Mouse (Mus musculus) MEL (cell line): ENCODE results near the gene Gm20696. TPM values are rescaled to one million over a fixed set of nuclear protein-coding genes. Genes with fewer than 3 reads are reported as not detected.

Source experiments
- DNase-seq: peaks from one replicate; pipeline ENCODE4 v3.0.0; 2011; ENCODE audit warnings: low read depth, low spot score
- H3K27ac ChIP-seq: 2 replicates; pipeline ENCODE4 v1.5.1; 2012; ENCODE audit warnings: low read depth, mild to moderate bottlenecking, control low read depth, low read length, moderate library complexity; ENCODE audit not compliant: control insufficient read depth
- H3K27me3 ChIP-seq, 2 experiments: fragments of 150-350 bp in 1 of 2; sonication (generic) in 1 of 2; 2 replicates each; pipeline ENCODE4 v1.6.1; 2012; ENCODE audit warnings: low read length in 2 of 2, mild to moderate bottlenecking in 2 of 2, improper control_type of control experiment in 1 of 2, moderate library complexity in 1 of 2; ENCODE audit not compliant: insufficient read depth in 2 of 2, control insufficient read depth in 1 of 2
- H3K36me3 ChIP-seq, 2 experiments: 2 replicates each; pipeline ENCODE4 v1.6.1; 2012 to 2014; ENCODE audit warnings: low read length in 2 of 2, improper control_type of control experiment in 1 of 2, inconsistent platforms in 1 of 2, mild to moderate bottlenecking in 1 of 2; ENCODE audit not compliant: insufficient read depth in 2 of 2, control insufficient read depth in 1 of 2
- H3K4me1 ChIP-seq, 2 experiments: fragments of 150-350 bp in 1 of 2; sonication (generic) in 1 of 2; 2 replicates each; pipeline ENCODE4 v1.6.1; 2012; ENCODE audit warnings: low read length in 2 of 2, improper control_type of control experiment in 1 of 2, mild to moderate bottlenecking in 1 of 2; ENCODE audit not compliant: insufficient read depth in 2 of 2, control insufficient read depth in 1 of 2
- H3K4me3 ChIP-seq, 2 experiments: fragments of 150-350 bp in 1 of 2; sonication (generic) in 1 of 2; 2 replicates each; pipeline ENCODE4 v1.5.1; 2012; ENCODE audit warnings: low read depth in 2 of 2, low read length in 2 of 2, mild to moderate bottlenecking in 2 of 2, moderate library complexity in 2 of 2, control low read depth in 1 of 2, improper control_type of control experiment in 1 of 2; ENCODE audit not compliant: control insufficient read depth in 1 of 2, insufficient read depth in 1 of 2
- H3K79me2 ChIP-seq: 2 replicates; pipeline ENCODE4 v1.6.1; 2012; ENCODE audit warnings: mild to moderate bottlenecking, low read length, moderate library complexity; ENCODE audit not compliant: control insufficient read depth, poor library complexity, insufficient read depth
- H3K9ac ChIP-seq: 2 replicates; pipeline ENCODE4 v1.6.1; 2012; ENCODE audit warnings: low read depth, mild to moderate bottlenecking, control low read depth, low read length, moderate library complexity; ENCODE audit not compliant: control insufficient read depth, poor library complexity, severe bottlenecking
- H3K9me3 ChIP-seq: fragments of 150-350 bp; sonication (generic); replicated peaks from 2 replicates; pipeline ENCODE4 v1.6.1; 2012; ENCODE audit warnings: mild to moderate bottlenecking, low read length, improper control_type of control experiment, moderate library complexity; ENCODE audit not compliant: insufficient read depth
- BHLHE40 ChIP-seq: IDR thresholded peaks from 2 replicates; pipeline ENCODE4 v1.6.1; 2012; ENCODE audit warnings: low read depth, mild to moderate bottlenecking, inconsistent platforms, low read length, improper control_type of control experiment, borderline replicate concordance
- CHD1 ChIP-seq: IDR thresholded peaks from 2 replicates; pipeline ENCODE4 v1.6.1; 2012; ENCODE audit warnings: low read depth, mild to moderate bottlenecking, inconsistent platforms, low read length, improper control_type of control experiment
- E2F4 ChIP-seq: IDR thresholded peaks from 2 replicates; pipeline ENCODE4 v1.6.1; 2011; ENCODE audit warnings: low read depth, low read length, improper control_type of control experiment, borderline replicate concordance
- ELF1 ChIP-seq: IDR thresholded peaks from 2 replicates; pipeline ENCODE4 v1.6.1; 2014; ENCODE audit warnings: low read depth, mild to moderate bottlenecking, inconsistent platforms, low read length, improper control_type of control experiment, moderate library complexity
- GABPA ChIP-seq: IDR thresholded peaks from 2 replicates; pipeline ENCODE4 v1.6.1; 2012; ENCODE audit warnings: low read depth, mild to moderate bottlenecking, inconsistent platforms, low read length, improper control_type of control experiment, moderate library complexity
- GATA1 ChIP-seq: IDR thresholded peaks from 2 replicates; pipeline ENCODE4 v1.6.1; 2011; ENCODE audit warnings: low read depth, low read length, improper control_type of control experiment
- MAFK ChIP-seq: IDR thresholded peaks from 2 replicates; pipeline ENCODE4 v1.6.1; 2011; ENCODE audit warnings: low read depth, mild to moderate bottlenecking, low read length, improper control_type of control experiment, borderline replicate concordance
- MAX ChIP-seq: IDR thresholded peaks from 2 replicates; pipeline ENCODE4 v1.6.1; 2011; ENCODE audit warnings: low read length, improper control_type of control experiment
- MAZ ChIP-seq: IDR thresholded peaks from 2 replicates; pipeline ENCODE4 v1.6.1; 2012; ENCODE audit warnings: low read depth, mild to moderate bottlenecking, inconsistent platforms, low read length, improper control_type of control experiment
- MEF2A ChIP-seq: IDR thresholded peaks from 2 replicates; pipeline ENCODE4 v1.6.1; 2014; ENCODE audit warnings: low read depth, mild to moderate bottlenecking, inconsistent platforms, low read length, improper control_type of control experiment; ENCODE audit not compliant: poor library complexity, insufficient replicate concordance, severe bottlenecking; ENCODE audit errors: extremely low read depth
- MYC ChIP-seq: IDR thresholded peaks from 2 replicates; pipeline ENCODE4 v1.6.1; 2011; ENCODE audit warnings: low read depth, mild to moderate bottlenecking, low read length, improper control_type of control experiment, moderate library complexity
- TBP ChIP-seq: IDR thresholded peaks from 2 replicates; pipeline ENCODE4 v1.8.0; 2011; ENCODE audit warnings: low read depth, low read length, improper control_type of control experiment
- ZKSCAN1 ChIP-seq: IDR thresholded peaks from 2 replicates; pipeline ENCODE4 v1.6.1; 2012; ENCODE audit warnings: low read depth, mild to moderate bottlenecking, inconsistent platforms, low read length, improper control_type of control experiment, moderate library complexity
- polyA plus RNA-seq, 2 experiments: library from polyadenylated mRNA; stranded (reverse) in 1 of 2; unstranded in 1 of 2; fragments of >175 nt in 1 of 2; fragments of >200 nt in 1 of 2; gene quantifications; 2 replicates each; pipeline versions ENCODE4 v1.2.1 to v1.2.4; 2012; ENCODE audit warnings: low replicate concordance in 2 of 2, low read depth in 1 of 2; ENCODE audit not compliant: insufficient read length in 2 of 2, insufficient read depth in 1 of 2, missing spikeins in 1 of 2
- total RNA-seq: library from RNA; depleted of rRNA; stranded (reverse); fragments of 300-350 nt; gene quantifications from 2 replicates; pipeline ENCODE4 v1.2.3, GENCODE M21; 2012

The Gm20696 gene
- total and polyA plus RNA-seq, 3 experiments, result 0.07 to 0.39 TPM; not detected in 1

- Histone ChIP-seq H3K79me2 (no peaks in the 10 kb centered on the region), H3K27ac (no peak overlapping the region), H3K9ac (no peak overlapping the region), H3K9me3 (no peaks in the 10 kb centered on the region), H3K4me3 (no peak overlapping the region), H3K36me3 (no peaks in the 10 kb centered on the region; a peak in 1 of 4 replicates), H3K27me3 (no peaks in the 10 kb centered on the region), H3K4me1 (no peaks in the 10 kb centered on the region)
- DNase-seq, result no peak
- TF ChIP-seq TBP (no peak), GABPA (no peak), CHD1 (no peak), MAX (no peak), MEF2A (no peak), MAFK (no peak), MYC (no peak), ZKSCAN1 (no peak), GATA1 (no peak), BHLHE40 (no peak), ELF1 (no peak)
- TF ChIP-seq, all 39 proteins: peak for 0
Observed at GRCm38 (mm10) chr6:99430560-99430959, 236.0 kb downstream of the Gm20696 start.

DNA sequence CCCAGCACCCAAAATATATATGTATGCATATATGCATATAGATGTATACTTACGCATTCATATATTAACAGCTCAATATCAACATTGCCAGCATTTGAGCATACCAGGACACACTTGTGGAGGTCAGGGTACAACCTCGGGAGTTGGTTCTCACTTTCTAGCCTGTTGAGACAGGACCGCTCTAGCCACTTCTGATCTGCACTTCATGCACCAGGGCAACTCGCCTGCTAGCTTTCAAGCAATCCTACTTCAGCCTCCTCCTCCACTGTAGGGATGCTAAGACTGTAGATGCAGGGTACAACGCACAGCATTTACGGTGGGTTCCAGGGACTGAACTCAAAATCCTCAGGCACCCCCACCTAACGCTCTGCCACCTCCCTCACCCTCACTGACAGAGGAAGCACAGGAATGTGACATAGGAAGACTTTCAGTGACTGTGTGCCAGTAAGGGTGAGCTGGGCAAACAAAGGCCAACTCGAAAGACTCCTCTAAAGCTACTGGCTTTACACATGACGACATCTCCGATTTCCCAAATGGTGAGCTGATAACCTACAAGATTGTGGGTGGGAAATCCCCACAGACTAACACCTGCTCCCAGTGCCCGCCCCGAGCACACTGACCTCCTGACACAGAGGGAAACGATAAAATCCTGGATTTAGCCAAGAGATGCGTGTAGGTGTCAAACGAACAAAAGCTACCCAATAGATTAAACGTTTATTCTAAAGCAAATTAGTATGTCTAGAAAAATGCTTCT, 237.0 kb downstream of the Gm20696 start:
- no peak for TF ChIP-seq E2F4
- no peak for TF ChIP-seq MEF2A
- TF ChIP-seq ELF1, result no peak
- no peak for TF ChIP-seq GABPA
- no peak for TF ChIP-seq MAZ
- Histone ChIP-seq H3K4me1 (no peaks in the 10 kb centered on the region), H3K9me3 (no peaks in the 10 kb centered on the region), H3K79me2 (no peaks in the 10 kb centered on the region), H3K4me3 (no peak overlapping the region), H3K27me3 (no peaks in the 10 kb centered on the region), H3K36me3 (no peaks in the 10 kb centered on the region; a peak in 1 of 4 replicates), H3K27ac (no peak overlapping the region), H3K9ac (no peak overlapping the region)
- DNase-seq, result no peak
